Mouse (Mus musculus) liver, embryonic 15.5 days (tissue): Measurements from ENCODE around the gene Mettl24. TPM values are rescaled to one million over a fixed set of nuclear protein-coding genes. Genes with fewer than 3 reads are reported as not detected.

Experiments used
- ATAC-seq: fragments of 200-750 bp; cut with Nextera tagmentation; 2 replicates; pipeline ENCODE4 v1.8.0; 2017; ENCODE audit warnings: moderate number of reproducible peaks, mild to moderate bottlenecking, moderate library complexity; ENCODE audit not compliant: insufficient read depth
- H3K27ac ChIP-seq: fragments of 300-500 bp; sonication (generic); replicated peaks from 2 replicates; pipeline ENCODE4 v1.5.1; 2015; ENCODE audit warnings: mild to moderate bottlenecking, inconsistent platforms
- H3K27me3 ChIP-seq: fragments of 300-500 bp; sonication (generic); 2 replicates; pipeline ENCODE4 v1.6.1; 2015; ENCODE audit warnings: mild to moderate bottlenecking, inconsistent platforms
- H3K36me3 ChIP-seq: fragments of 300-500 bp; sonication (generic); replicated peaks from 2 replicates; pipeline ENCODE4 v1.6.1; 2015; ENCODE audit warnings: moderate library complexity, mild to moderate bottlenecking, inconsistent platforms
- H3K4me1 ChIP-seq: fragments of 300-500 bp; sonication (generic); replicated peaks from 2 replicates; pipeline ENCODE4 v1.6.1; 2015; ENCODE audit warnings: inconsistent platforms
- H3K4me2 ChIP-seq: fragments of 300-500 bp; sonication (generic); 2 replicates; pipeline ENCODE4 v1.6.1; 2015; ENCODE audit warnings: moderate library complexity, mild to moderate bottlenecking, inconsistent platforms
- H3K4me3 ChIP-seq: fragments of 300-500 bp; sonication (generic); replicated peaks from 2 replicates; pipeline ENCODE4 v1.5.1; 2015; ENCODE audit warnings: mild to moderate bottlenecking, inconsistent platforms
- H3K9ac ChIP-seq: fragments of 300-500 bp; sonication (generic); 2 replicates; pipeline ENCODE4 v1.6.1; 2015; ENCODE audit warnings: moderate library complexity, mild to moderate bottlenecking, inconsistent platforms
- H3K9me3 ChIP-seq: fragments of 300-500 bp; sonication (generic); replicated peaks from 2 replicates; pipeline ENCODE4 v1.6.1; 2016; ENCODE audit warnings: inconsistent platforms
- WGBS: fragments of 180-500 bp; shearing (Covaris S2); methylation state at CpG from one replicate; pipeline ENCODE4 v1.1.7; 2015; ENCODE audit warnings: mixed read lengths; ENCODE audit not compliant: insufficient replicate concordance; 5-methylcytosine and 5-hydroxymethylcytosine counted together
- polyA plus RNA-seq: library from polyadenylated mRNA; unstranded; fragments of >200 nt; fragmentation: Nextera tagmentation; extraction: Ambion mirVana; gene quantifications from 2 replicates; pipeline ENCODE4 v1.2.1, GENCODE M21; 2015

Mettl24 gene
- polyA plus RNA-seq, 1 experiment from 2014 or later, result 0.35 TPM

GRCm38 (mm10) chr10:40851138-40851537, 168.1 kb downstream of the Mettl24 start:
- H3K36me3 ChIP-seq, result peaks cover 36% of the 10 kb centered on the region
- no peak overlapping the region for H3K4me3 ChIP-seq
- no peak for ATAC-seq
- no peaks in the 10 kb centered on the region for H3K9me3 ChIP-seq
- H3K4me2 ChIP-seq, result no peak overlapping the region
- H3K27ac ChIP-seq, result no peak overlapping the region
- no peak overlapping the region for H3K9ac ChIP-seq
- H3K27me3 ChIP-seq, result no peaks in the 10 kb centered on the region
- H3K4me1 ChIP-seq, result no peaks in the 10 kb centered on the region

- no peaks in the 10 kb centered on the region for H3K4me1 ChIP-seq
- no peak overlapping the region for H3K4me2 ChIP-seq
- no peak overlapping the region for H3K4me3 ChIP-seq
- no peaks in the 10 kb centered on the region for H3K36me3 ChIP-seq
- WGBS, result 34% methylated on average over 2 of the region's 2 CpGs
- no peaks in the 10 kb centered on the region for H3K9me3 ChIP-seq
- H3K27me3 ChIP-seq, result no peaks in the 10 kb centered on the region
- H3K9ac ChIP-seq, result no peak overlapping the region
- ATAC-seq, result no peak
- no peak overlapping the region for H3K27ac ChIP-seq
Measured at GRCm38 (mm10) chr10:40855616-40856015, 172.5 kb downstream of the Mettl24 start.

- Histone ChIP-seq H3K4me2 (no peak overlapping the region), H3K36me3 (no peaks in the 10 kb centered on the region), H3K4me1 (no peaks in the 10 kb centered on the region), H3K9me3 (no peaks in the 10 kb centered on the region), H3K4me3 (no peak overlapping the region), H3K9ac (no peak overlapping the region), H3K27me3 (no peaks in the 10 kb centered on the region), H3K27ac (no peak overlapping the region)
- no peak for ATAC-seq
- 82% methylated on average over 7 of the region's 7 CpGs for WGBS
Measured at GRCm38 (mm10) chr10:40856703-40857102, 173.6 kb downstream of the Mettl24 start.

GRCm38 (mm10) chr10:40857599-40857998, 174.5 kb downstream of the Mettl24 start:
- ATAC-seq, result no peak
- WGBS, result 84% methylated on average over 8 of the region's 8 CpGs
- H3K4me2 ChIP-seq, result no peak overlapping the region

More at GRCm38 (mm10) chr10:40857599-40857998, 174.5 kb downstream of the Mettl24 start:
- Histone ChIP-seq H3K27me3 (no peaks in the 10 kb centered on the region), H3K27ac (no peak overlapping the region), H3K9me3 (no peaks in the 10 kb centered on the region), H3K4me1 (no peaks in the 10 kb centered on the region), H3K4me3 (no peak overlapping the region), H3K9ac (no peak overlapping the region), H3K36me3 (no peaks in the 10 kb centered on the region)

Other genes with a start within 250 kb of the Mettl24 start
- not detected in 2 replicates for gene Slc22a16, start 112.9 kb upstream of the Mettl24 start, polyA plus RNA-seq
- 0.03 TPM in 1 of 2 replicates, not detected in the other for gene Ddo, start 53.3 kb upstream of the Mettl24 start, polyA plus RNA-seq
- 12.6 and 13.4 TPM in 2 replicates for gene Cdc40, start 200.0 kb downstream of the Mettl24 start, polyA plus RNA-seq
- 0.68 and 0.71 TPM in 2 replicates for gene Wasf1, start 200.2 kb downstream of the Mettl24 start, polyA plus RNA-seq